Mouse (Mus musculus) midbrain, embryonic 12.5 days (tissue): ENCODE measurements at regions not wholly inside any gene's neighbourhood (a gene's known extent, or its start where the extent isn't known, plus 50 kb on each side); places are given as distances from the start of the nearest gene placed in this dataset.

ENCODE experiments used
- ATAC-seq: fragments of 200-750 bp; cut with Nextera tagmentation; 2 replicates; pipeline ENCODE4 v1.8.0; 2017; ENCODE audit warnings: low read depth, moderate TSS enrichment, moderate library complexity; ENCODE audit not compliant: low FRiP score
- H3K27ac ChIP-seq: fragments of 300-500 bp; sonication (generic); replicated peaks from 2 replicates; pipeline ENCODE4 v1.5.1; 2016; ENCODE audit warnings: mild to moderate bottlenecking
- H3K27me3 ChIP-seq: fragments of 300-500 bp; sonication (generic); 2 replicates; pipeline ENCODE4 v1.6.1; 2016; ENCODE audit warnings: mild to moderate bottlenecking
- H3K36me3 ChIP-seq: fragments of 300-500 bp; sonication (generic); 2 replicates; pipeline ENCODE4 v1.6.1; 2016
- H3K4me1 ChIP-seq: fragments of 300-500 bp; sonication (generic); 2 replicates; pipeline ENCODE4 v1.6.1; 2016
- H3K4me2 ChIP-seq: fragments of 300-500 bp; sonication (generic); replicated peaks from 2 replicates; pipeline ENCODE4 v1.6.1; 2016; ENCODE audit warnings: mild to moderate bottlenecking, moderate library complexity
- H3K4me3 ChIP-seq: fragments of 300-500 bp; sonication (generic); 2 replicates; pipeline ENCODE4 v1.5.1; 2016; ENCODE audit warnings: mild to moderate bottlenecking
- H3K9ac ChIP-seq: fragments of 300-500 bp; sonication (generic); replicated peaks from 2 replicates; pipeline ENCODE4 v1.6.1; 2016; ENCODE audit warnings: mild to moderate bottlenecking, moderate library complexity
- H3K9me3 ChIP-seq: fragments of 300-500 bp; sonication (generic); 2 replicates; pipeline ENCODE4 v1.6.1; 2016; ENCODE audit warnings: mild to moderate bottlenecking
- WGBS: fragments of 180-500 bp; shearing (Covaris S2); methylation state at CpG from one replicate; pipeline ENCODE4 v1.1.7; 2016; 5-methylcytosine and 5-hydroxymethylcytosine counted together

DNA sequence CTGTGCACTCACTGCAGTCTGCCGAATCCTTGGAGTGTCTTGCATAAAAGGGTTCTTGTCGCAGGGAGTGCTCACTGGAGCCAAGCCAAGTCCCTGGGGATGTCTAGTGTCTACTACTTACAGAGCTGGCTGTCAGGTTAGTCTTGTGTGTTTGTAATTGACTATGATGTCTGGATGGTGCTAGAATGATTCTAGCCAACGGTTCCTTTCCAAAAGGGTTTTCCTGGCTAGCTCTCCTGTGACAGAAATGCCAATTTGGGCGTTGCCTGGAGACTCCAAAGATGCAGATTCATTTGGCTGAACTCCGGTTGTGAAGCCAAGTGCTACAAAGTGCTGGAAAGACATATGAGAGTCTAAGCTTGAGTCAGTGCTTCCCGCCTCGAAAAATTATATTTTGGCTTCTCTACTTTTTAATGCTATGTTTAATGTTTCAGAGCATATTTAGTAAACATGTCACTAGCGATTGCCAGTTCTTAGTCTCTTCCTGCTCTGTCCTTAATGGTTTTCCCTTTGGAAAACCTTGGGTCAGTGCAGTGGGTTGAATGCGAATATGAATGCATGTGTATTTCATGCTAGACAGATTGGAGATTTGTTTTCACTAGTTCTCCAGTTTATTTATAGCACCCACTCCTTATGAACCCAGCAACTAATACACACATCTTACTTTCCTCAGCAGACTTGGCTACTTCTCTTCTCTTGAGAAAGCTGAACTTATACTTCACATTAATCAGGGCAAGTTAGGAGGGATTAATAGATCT is 162.2 kb upstream of the Etaa1 start:
- H3K27ac ChIP-seq, result no peak overlapping the region
- no peaks in the 10 kb centered on the region for H3K36me3 ChIP-seq
- ATAC-seq, result no peak
- H3K9me3 ChIP-seq, result no peaks in the 10 kb centered on the region
- H3K4me2 ChIP-seq, result no peak overlapping the region
- 86% methylated on average over 9 of the region's 9 CpGs for WGBS
- H3K9ac ChIP-seq, result no peak overlapping the region
- no peaks in the 10 kb centered on the region for H3K4me1 ChIP-seq
- no peak overlapping the region for H3K4me3 ChIP-seq
- no peaks in the 10 kb centered on the region for H3K27me3 ChIP-seq

- WGBS, result 91% methylated on average over 3 of the region's 3 CpGs
- Histone ChIP-seq H3K27ac (no peak overlapping the region), H3K9me3 (no peaks in the 10 kb centered on the region), H3K9ac (no peak overlapping the region), H3K4me3 (no peak overlapping the region), H3K36me3 (no peaks in the 10 kb centered on the region), H3K4me2 (no peak overlapping the region), H3K4me1 (no peaks in the 10 kb centered on the region), H3K27me3 (no peaks in the 10 kb centered on the region)
- ATAC-seq, result no peak
These were observed 149.2 kb upstream of the Etaa1 start for GRCm38 (mm10) chr11:18102841-18103240.

- H3K27ac ChIP-seq, result no peak overlapping the region
- no peak overlapping the region for H3K9ac ChIP-seq
- no peak overlapping the region for H3K4me3 ChIP-seq
- no peak overlapping the region for H3K4me2 ChIP-seq
- no peaks in the 10 kb centered on the region for H3K36me3 ChIP-seq
- H3K4me1 ChIP-seq, result no peaks in the 10 kb centered on the region
- H3K9me3 ChIP-seq, result no peaks in the 10 kb centered on the region
- no peak for ATAC-seq
- WGBS, result 83% methylated on average over 4 of the region's 4 CpGs
- no peaks in the 10 kb centered on the region for H3K27me3 ChIP-seq
These were observed 122.3 kb upstream of the Etaa1 start for GRCm38 (mm10) chr11:18075840-18076435.

- H3K4me2 ChIP-seq, result no peak overlapping the region
- no peaks in the 10 kb centered on the region for H3K9me3 ChIP-seq
- H3K4me1 ChIP-seq, result peaks cover 5% of the 10 kb centered on the region; the same call in 1 of the 2 replicates
- 86% methylated on average over 4 of the region's 4 CpGs for WGBS
- no peaks in the 10 kb centered on the region for H3K27me3 ChIP-seq
- ATAC-seq, result no peak
- no peaks in the 10 kb centered on the region for H3K36me3 ChIP-seq
- no peak overlapping the region for H3K4me3 ChIP-seq
- H3K27ac ChIP-seq, result no peak overlapping the region
- no peak overlapping the region for H3K9ac ChIP-seq
These were observed 117.1 kb upstream of the Etaa1 start for GRCm38 (mm10) chr11:18070586-18071306.

- H3K4me1 ChIP-seq, result peaks cover 5% of the 10 kb centered on the region; the same call in 1 of the 2 replicates
- H3K9ac ChIP-seq, result no peak overlapping the region
- H3K4me2 ChIP-seq, result no peak overlapping the region
- H3K36me3 ChIP-seq, result no peaks in the 10 kb centered on the region
- 78% methylated on average over 8 of the region's 8 CpGs for WGBS
- peak; percentile 30; the same call in 1 of the 2 replicates for ATAC-seq
- H3K9me3 ChIP-seq, result no peaks in the 10 kb centered on the region
- no peaks in the 10 kb centered on the region for H3K27me3 ChIP-seq
- no peak overlapping the region for H3K4me3 ChIP-seq
- no peak overlapping the region for H3K27ac ChIP-seq
These were observed 116.3 kb upstream of the Etaa1 start for GRCm38 (mm10) chr11:18070032-18070374.

DNA sequence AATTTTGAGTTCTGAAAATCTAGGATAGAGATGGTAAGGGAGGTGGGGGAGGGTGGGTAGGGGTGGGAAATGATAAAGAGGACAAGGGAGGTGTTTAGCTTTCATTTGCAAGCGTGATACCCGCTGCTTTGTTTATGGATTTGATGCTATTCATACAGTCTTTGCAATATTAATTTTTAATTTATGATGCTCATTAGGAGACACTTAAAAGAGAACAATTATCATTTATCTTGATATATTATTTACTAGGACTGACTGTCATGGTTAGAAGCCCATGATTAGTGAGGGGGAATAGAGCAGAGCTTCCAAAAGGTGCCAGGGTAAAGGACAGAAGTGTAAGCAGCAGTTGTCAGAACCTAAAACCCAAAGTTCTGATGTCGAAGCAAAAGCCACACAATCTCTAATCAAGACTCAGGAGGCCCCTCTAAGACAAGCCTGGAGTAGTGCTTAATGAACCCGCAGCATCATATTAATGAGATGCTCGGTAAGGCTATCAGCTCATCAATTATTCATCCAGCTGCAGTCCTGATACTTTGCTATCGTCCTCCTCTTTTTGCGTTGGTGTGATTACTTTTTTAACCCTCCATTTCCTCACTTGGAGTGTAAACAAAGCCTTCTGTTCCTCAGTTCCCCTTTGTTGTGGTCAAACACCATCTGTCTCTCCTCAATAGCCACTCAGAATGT is 115.8 kb upstream of the Etaa1 start:
- no peaks in the 10 kb centered on the region for H3K27me3 ChIP-seq
- no peaks in the 10 kb centered on the region for H3K9me3 ChIP-seq
- no peak overlapping the region for H3K27ac ChIP-seq
- no peak overlapping the region for H3K9ac ChIP-seq
- peaks cover 5% of the 10 kb centered on the region; the same call in 1 of the 2 replicates for H3K4me1 ChIP-seq
- H3K4me2 ChIP-seq, result no peak overlapping the region; the same call in 1 of the 2 replicates
- H3K36me3 ChIP-seq, result no peaks in the 10 kb centered on the region
- peak; percentile 85 for ATAC-seq
- 55% methylated on average over 7 of the region's 7 CpGs for WGBS
- H3K4me3 ChIP-seq, result no peak overlapping the region

DNA sequence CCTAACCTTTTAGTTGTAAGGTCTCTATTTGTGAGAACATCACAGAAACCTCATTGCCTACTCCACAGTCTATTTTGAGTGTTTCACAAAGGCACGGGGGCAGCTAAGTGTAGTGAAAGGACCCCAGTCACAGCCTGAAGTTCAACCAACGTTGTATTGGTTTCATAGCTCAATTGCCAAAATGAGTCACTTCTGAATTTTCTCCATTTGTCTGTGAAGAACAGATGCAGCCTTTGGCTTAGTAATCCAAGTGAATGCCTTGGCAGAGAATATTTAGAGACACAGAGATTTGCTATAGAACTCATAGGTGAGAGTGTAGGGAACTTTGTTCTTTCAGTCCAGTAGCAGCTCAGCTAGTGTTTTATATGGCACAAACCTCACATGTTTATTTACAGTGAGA is 114.4 kb upstream of the Etaa1 start:
- H3K9ac ChIP-seq, result no peak overlapping the region
- H3K4me1 ChIP-seq, result peaks cover 5% of the 10 kb centered on the region; the same call in 1 of the 2 replicates
- H3K4me2 ChIP-seq, result no peak overlapping the region
- WGBS, result 18% methylated on average over 2 of the region's 2 CpGs
- ATAC-seq, result no peak
- no peaks in the 10 kb centered on the region for H3K9me3 ChIP-seq
- H3K4me3 ChIP-seq, result no peak overlapping the region
- no peak overlapping the region for H3K27ac ChIP-seq
- H3K36me3 ChIP-seq, result no peaks in the 10 kb centered on the region
- no peaks in the 10 kb centered on the region for H3K27me3 ChIP-seq

DNA sequence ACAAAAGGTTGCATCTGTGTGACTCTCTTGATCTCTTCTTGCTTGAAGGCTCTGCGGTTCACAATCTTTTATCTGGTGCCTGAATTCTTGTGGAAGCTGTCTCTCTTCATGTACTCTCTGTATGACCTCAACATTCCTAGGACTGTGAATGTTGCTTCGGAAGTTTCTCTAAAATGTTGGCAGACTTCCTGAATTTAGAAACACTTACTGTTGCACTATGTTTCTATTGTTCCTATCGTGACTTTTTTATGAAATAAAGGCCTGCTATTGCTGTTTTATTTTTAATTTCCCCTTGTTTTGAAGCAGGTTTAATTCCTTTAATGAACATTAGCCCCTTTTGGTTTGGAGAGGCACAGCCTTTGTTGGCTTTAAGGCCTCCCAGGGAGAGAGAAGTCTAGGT is 114.0 kb upstream of the Etaa1 start:
- Histone ChIP-seq H3K4me1 (peaks cover 5% of the 10 kb centered on the region; the same call in 1 of the 2 replicates), H3K36me3 (no peaks in the 10 kb centered on the region), H3K4me2 (no peak overlapping the region), H3K9me3 (no peaks in the 10 kb centered on the region), H3K4me3 (no peak overlapping the region), H3K27me3 (no peaks in the 10 kb centered on the region), H3K9ac (no peak overlapping the region), H3K27ac (no peak overlapping the region)
- WGBS, result 63% methylated on average over 3 of the region's 3 CpGs
- ATAC-seq, result no peak

- 95% methylated on average over 1 of the region's 1 CpGs for WGBS
- Histone ChIP-seq H3K36me3 (no peaks in the 10 kb centered on the region), H3K4me3 (no peak overlapping the region), H3K27me3 (no peaks in the 10 kb centered on the region), H3K9me3 (no peaks in the 10 kb centered on the region), H3K4me2 (no peak overlapping the region), H3K4me1 (no peaks in the 10 kb centered on the region), H3K27ac (no peak overlapping the region), H3K9ac (no peak overlapping the region)
- ATAC-seq, result no peak
These were observed 87.9 kb upstream of the Etaa1 start for GRCm38 (mm10) chr11:18041589-18041988.

GRCm38 (mm10) chr11:18031049-18031448 is 77.4 kb upstream of the Etaa1 start:
- no peaks in the 10 kb centered on the region for H3K36me3 ChIP-seq
- no peaks in the 10 kb centered on the region for H3K9me3 ChIP-seq
- no peaks in the 10 kb centered on the region for H3K27me3 ChIP-seq
- 90% methylated on average over 4 of the region's 4 CpGs for WGBS
- H3K27ac ChIP-seq, result no peak overlapping the region
- H3K4me3 ChIP-seq, result no peak overlapping the region
- no peak overlapping the region for H3K9ac ChIP-seq
- no peak for ATAC-seq
- H3K4me1 ChIP-seq, result no peaks in the 10 kb centered on the region
- no peak overlapping the region for H3K4me2 ChIP-seq

DNA sequence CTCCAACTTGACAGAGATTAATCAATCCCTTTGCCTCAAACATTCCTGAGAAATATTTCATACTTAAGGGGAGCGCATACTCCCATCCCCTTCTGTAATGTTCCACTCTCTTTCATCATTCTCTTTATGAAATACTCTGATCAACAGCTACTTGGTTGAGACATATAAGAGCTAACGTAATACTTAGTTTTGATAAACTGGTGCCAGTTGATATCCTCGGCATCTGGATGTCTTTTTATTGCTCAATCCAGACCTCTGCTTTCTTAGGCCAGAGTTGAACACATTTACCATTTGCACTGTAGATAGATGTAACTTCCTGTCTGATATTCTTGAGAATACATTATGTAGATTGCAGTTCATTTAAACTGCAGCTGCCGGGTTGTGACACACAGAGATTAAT is 68.4 kb upstream of the Etaa1 start:
- Histone ChIP-seq H3K9me3 (no peaks in the 10 kb centered on the region), H3K4me1 (no peaks in the 10 kb centered on the region), H3K36me3 (no peaks in the 10 kb centered on the region), H3K9ac (no peak overlapping the region), H3K4me2 (no peak overlapping the region), H3K4me3 (no peak overlapping the region), H3K27me3 (no peaks in the 10 kb centered on the region), H3K27ac (no peak overlapping the region)
- 92% methylated on average over 4 of the region's 4 CpGs for WGBS
- ATAC-seq, result no peak

- Histone ChIP-seq H3K27me3 (no peaks in the 10 kb centered on the region), H3K4me1 (peaks cover 16% of the 10 kb centered on the region), H3K27ac (no peak overlapping the region), H3K9me3 (no peaks in the 10 kb centered on the region), H3K9ac (no peak overlapping the region), H3K36me3 (no peaks in the 10 kb centered on the region), H3K4me3 (no peak overlapping the region), H3K4me2 (no peak overlapping the region)
- ATAC-seq, result no peak; the same call in 1 of the 2 replicates
- 27% methylated on average over 4 of the region's 4 CpGs for WGBS
These were observed 61.6 kb upstream of the Etaa1 start for GRCm38 (mm10) chr11:18015239-18015638.
